Mouse (Mus musculus) liver, embryonic 15.5 days (tissue): ENCODE data around the gene Baiap2l2. TPM values are rescaled to one million over a fixed set of nuclear protein-coding genes. Genes with fewer than 3 reads are reported as not detected.
A peak's percentile ranks its signal among the peaks of the same experiment; 100 is the strongest.
"Not testable (repeated sequence)": the region's sequence is repeated elsewhere in the genome, so short reads cannot be mapped to it uniquely, and the experiment has no call there.

Experiments used
- ATAC-seq: fragments of 200-750 bp; cut with Nextera tagmentation; 2 replicates; pipeline ENCODE4 v1.8.0; 2017; ENCODE audit warnings: moderate number of reproducible peaks, mild to moderate bottlenecking, moderate library complexity; ENCODE audit not compliant: insufficient read depth
- H3K27ac ChIP-seq: fragments of 300-500 bp; sonication (generic); replicated peaks from 2 replicates; pipeline ENCODE4 v1.5.1; 2015; ENCODE audit warnings: mild to moderate bottlenecking, inconsistent platforms
- H3K27me3 ChIP-seq: fragments of 300-500 bp; sonication (generic); 2 replicates; pipeline ENCODE4 v1.6.1; 2015; ENCODE audit warnings: mild to moderate bottlenecking, inconsistent platforms
- H3K36me3 ChIP-seq: fragments of 300-500 bp; sonication (generic); replicated peaks from 2 replicates; pipeline ENCODE4 v1.6.1; 2015; ENCODE audit warnings: moderate library complexity, mild to moderate bottlenecking, inconsistent platforms
- H3K4me1 ChIP-seq: fragments of 300-500 bp; sonication (generic); replicated peaks from 2 replicates; pipeline ENCODE4 v1.6.1; 2015; ENCODE audit warnings: inconsistent platforms
- H3K4me2 ChIP-seq: fragments of 300-500 bp; sonication (generic); 2 replicates; pipeline ENCODE4 v1.6.1; 2015; ENCODE audit warnings: moderate library complexity, mild to moderate bottlenecking, inconsistent platforms
- H3K4me3 ChIP-seq: fragments of 300-500 bp; sonication (generic); replicated peaks from 2 replicates; pipeline ENCODE4 v1.5.1; 2015; ENCODE audit warnings: mild to moderate bottlenecking, inconsistent platforms
- H3K9ac ChIP-seq: fragments of 300-500 bp; sonication (generic); 2 replicates; pipeline ENCODE4 v1.6.1; 2015; ENCODE audit warnings: moderate library complexity, mild to moderate bottlenecking, inconsistent platforms
- H3K9me3 ChIP-seq: fragments of 300-500 bp; sonication (generic); replicated peaks from 2 replicates; pipeline ENCODE4 v1.6.1; 2016; ENCODE audit warnings: inconsistent platforms
- WGBS: fragments of 180-500 bp; shearing (Covaris S2); methylation state at CpG from one replicate; pipeline ENCODE4 v1.1.7; 2015; ENCODE audit warnings: mixed read lengths; ENCODE audit not compliant: insufficient replicate concordance; 5-methylcytosine and 5-hydroxymethylcytosine counted together
- polyA plus RNA-seq: library from polyadenylated mRNA; unstranded; fragments of >200 nt; fragmentation: Nextera tagmentation; extraction: Ambion mirVana; gene quantifications from 2 replicates; pipeline ENCODE4 v1.2.1, GENCODE M21; 2015

The Baiap2l2 gene
- polyA plus RNA-seq, 1 experiment from 2014 or later = 2.7 TPM

DNA sequence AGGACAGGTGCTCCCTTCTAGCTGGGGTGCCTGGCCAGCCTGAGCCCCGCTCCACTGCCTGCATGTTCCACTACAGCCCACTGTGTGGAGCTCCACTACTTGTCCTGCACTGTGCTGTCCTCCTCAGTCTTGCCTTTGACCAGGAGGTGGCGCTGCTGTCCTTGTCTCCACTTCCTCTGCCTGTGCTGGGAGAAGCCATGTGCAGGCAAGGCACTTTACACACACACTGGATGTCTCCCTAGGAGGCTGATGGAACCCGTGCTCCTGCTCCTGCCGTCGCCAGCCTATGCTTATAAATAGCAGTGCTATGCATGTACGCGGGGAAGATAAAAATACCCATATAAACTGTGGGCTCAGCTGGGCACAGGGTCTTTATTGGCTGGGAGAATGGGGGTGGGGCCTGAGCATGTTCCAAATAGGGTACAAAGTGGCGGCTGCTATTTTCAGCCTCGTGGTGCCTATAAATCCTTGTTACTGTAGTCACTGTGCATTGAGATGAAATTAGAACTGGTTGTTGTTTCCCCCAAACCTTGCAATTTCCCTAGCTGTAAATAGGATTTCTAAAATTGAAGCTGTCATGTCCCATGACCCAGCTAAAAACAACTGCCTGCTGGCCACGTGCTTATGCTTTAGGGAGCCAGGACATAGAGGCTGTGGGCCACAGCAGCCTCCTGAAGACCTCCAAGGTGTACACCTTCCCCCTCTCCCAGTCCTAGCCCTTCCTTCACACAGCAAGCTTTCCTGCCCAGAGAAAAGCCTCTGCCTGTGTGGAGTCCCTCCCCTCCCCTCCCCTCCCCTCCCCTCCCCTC is 41.9 kb downstream of the Baiap2l2 start:
- Histone ChIP-seq H3K4me3 (no peak overlapping the region), H3K9ac (no peak overlapping the region), H3K27ac (no peak overlapping the region), H3K27me3 (no peaks in the 10 kb centered on the region), H3K9me3 (no peaks in the 10 kb centered on the region), H3K4me2 (no peak overlapping the region), H3K36me3 (peaks cover 55% of the 10 kb centered on the region), H3K4me1 (peaks cover 5% of the 10 kb centered on the region; the same call in 1 of the 2 replicates)
- ATAC-seq = peak; percentile 83
- WGBS = 10% methylated on average over 10 of the region's 10 CpGs

DNA sequence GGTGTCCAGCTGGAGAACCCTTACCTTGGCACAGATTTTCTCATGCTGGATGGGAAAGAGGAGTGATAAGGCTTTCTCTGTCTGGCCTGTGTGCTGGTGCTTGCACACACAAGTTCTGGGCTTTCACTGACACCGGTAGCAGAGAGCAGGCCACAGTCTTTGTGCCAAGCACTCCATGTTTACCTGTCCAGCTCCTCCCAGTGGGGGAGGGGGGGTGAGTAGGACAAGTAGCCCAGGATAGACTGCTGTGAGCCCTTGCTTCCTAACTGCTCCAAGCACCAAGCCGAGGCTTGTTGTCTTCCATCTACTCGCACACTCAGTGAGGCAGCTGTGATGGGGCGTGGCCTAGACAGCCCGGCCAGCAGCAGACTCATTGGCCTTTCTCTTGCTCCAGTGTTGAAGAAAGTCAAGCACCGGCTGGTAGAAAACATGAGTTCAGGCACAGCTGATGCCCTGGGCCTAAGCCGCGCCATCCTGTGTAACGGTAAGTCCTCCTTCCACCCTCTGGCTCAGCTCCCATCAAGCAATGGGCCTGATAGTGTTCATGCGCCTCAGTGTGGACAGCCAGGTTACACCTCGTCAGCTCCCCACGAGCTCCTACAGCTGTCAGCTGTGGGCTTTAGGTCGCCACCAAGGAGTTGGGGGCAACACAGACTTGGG is 42.6 kb downstream of the Baiap2l2 start:
- H3K4me1 ChIP-seq = peaks cover 5% of the 10 kb centered on the region; the same call in 1 of the 2 replicates
- H3K4me2 ChIP-seq = no peak overlapping the region
- no peak overlapping the region for H3K4me3 ChIP-seq
- H3K27ac ChIP-seq = no peak overlapping the region
- H3K27me3 ChIP-seq = no peaks in the 10 kb centered on the region
- 64% methylated on average over 13 of the region's 13 CpGs for WGBS
- H3K36me3 ChIP-seq = peaks cover 55% of the 10 kb centered on the region
- H3K9ac ChIP-seq = no peak overlapping the region
- ATAC-seq = peak; percentile 33
- H3K9me3 ChIP-seq = no peaks in the 10 kb centered on the region

DNA sequence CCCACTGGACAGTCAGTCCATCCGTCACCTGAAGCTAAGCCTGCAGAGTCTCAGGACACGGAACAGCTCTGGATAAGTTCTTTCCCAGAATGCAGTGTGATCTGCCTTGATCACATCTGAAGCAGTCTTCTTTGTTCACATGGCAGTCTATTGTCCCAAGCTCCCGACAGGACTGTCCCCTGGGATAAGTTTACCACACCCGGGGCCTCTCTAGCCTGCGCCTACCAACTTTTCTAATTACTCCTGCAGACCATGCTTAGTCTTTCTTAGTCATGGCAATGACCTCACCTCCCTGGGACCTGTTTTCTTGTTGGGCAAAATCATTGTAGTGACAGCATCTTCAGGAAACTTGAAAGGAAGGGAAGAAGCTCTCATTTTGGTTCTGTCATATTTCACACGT is 47.3 kb downstream of the Baiap2l2 start:
- WGBS = 75% methylated on average over 6 of the region's 6 CpGs
- H3K27me3 ChIP-seq = no peaks in the 10 kb centered on the region
- no peak for ATAC-seq
- H3K27ac ChIP-seq = no peak overlapping the region
- H3K36me3 ChIP-seq = peaks cover 36% of the 10 kb centered on the region
- H3K4me2 ChIP-seq = no peak overlapping the region
- no peak overlapping the region for H3K4me3 ChIP-seq
- H3K9me3 ChIP-seq = no peaks in the 10 kb centered on the region
- no peak overlapping the region for H3K9ac ChIP-seq
- no peaks in the 10 kb centered on the region for H3K4me1 ChIP-seq

DNA sequence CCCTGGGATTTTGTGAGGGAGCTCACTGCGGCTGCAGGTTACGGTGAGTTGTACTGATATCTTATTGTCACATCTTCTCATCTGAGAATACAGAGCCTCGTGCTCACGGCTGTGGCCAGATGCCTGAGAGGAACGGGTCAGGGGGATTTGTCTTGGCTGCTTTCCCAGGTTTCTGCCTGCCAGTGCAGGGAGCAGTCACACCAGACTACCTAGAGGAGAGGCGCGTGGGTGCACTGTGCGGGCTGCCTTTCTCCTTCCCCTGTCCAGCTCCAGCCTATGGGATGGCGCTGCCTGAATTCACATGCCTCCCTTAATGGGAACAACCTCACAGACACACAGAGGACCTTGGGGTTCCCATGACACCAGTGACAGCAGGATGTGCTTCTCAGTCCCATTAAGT is 50.1 kb downstream of the Baiap2l2 start:
- Histone ChIP-seq H3K4me3 (no peak overlapping the region), H3K4me2 (no peak overlapping the region), H3K36me3 (peaks cover 21% of the 10 kb centered on the region), H3K27ac (no peak overlapping the region), H3K9me3 (no peaks in the 10 kb centered on the region), H3K4me1 (peaks cover 2% of the 10 kb centered on the region; the same call in 1 of the 2 replicates), H3K9ac (no peak overlapping the region), H3K27me3 (no peaks in the 10 kb centered on the region)
- WGBS = 76% methylated on average over 9 of the region's 9 CpGs
- ATAC-seq = peak; percentile 55; the same call in 1 of the 2 replicates

DNA sequence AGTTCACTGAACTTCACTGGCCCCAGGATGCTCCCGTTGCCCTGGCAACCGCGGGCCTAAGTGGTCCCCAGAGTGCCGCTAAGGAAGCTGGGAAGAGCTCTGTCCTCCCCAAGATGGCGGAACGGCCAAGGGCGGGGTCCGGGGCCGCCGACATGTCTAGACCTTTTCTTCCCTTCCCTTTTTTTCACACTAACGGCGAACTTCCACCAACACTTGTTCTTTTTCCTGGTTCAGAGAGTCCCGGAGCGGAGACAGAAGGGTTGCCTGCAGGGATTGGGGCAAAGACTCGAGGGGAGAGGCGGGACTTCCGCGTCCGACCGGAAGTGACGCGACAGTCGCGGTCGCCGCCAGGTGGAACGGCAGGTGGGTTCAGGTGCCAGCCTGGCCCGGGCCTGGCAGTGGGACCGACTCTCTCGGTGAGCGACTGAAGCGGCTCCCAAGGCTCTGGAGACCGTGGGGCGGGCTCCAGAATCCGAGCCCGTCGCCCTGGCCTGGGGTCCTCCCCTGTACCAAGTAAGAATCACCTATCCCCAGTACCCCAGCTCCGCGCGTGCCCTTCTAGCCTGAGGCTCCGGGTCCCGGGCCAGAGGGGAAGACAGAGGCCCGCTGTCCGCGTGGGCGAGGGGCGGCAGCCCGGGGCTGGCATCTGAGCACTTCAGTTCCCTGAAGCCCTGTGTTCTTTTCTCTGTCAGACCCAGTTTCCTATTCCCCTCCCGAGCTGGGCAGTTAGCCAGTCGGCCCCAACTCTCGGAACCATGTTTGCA is 56.1 kb downstream of the Baiap2l2 start, which contains the start of the genes Pick1 and Gm49486:
Gene Pick1 (plus strand): TSS at position 116 of the 764 bp plus-strand sequence.
Gene Gm49486 (plus strand): TSS at position 334 of the 764 bp plus-strand sequence.
- H3K4me3 ChIP-seq = peak within 1 kb of the TSS; percentile 84
- peak within 1 kb of the TSS; percentile 72 for H3K9ac ChIP-seq
- WGBS = under 1% methylated on average over 51 of the region's 51 CpGs
- H3K27me3 ChIP-seq = no peaks in the 10 kb centered on the region; the same call in 1 of the 2 replicates
- peak; percentile 64 for ATAC-seq
- H3K27ac ChIP-seq = peak within 1 kb of the TSS; percentile 84
- H3K4me1 ChIP-seq = peaks cover 18% of the 10 kb centered on the region
- H3K9me3 ChIP-seq = no peaks in the 10 kb centered on the region
- 0 out of 2 replicates have a peak, but pooled peaks cover 6% of the 10 kb centered on the region for H3K36me3 ChIP-seq
- peak within 1 kb of the TSS; percentile 99 for H3K4me2 ChIP-seq

DNA sequence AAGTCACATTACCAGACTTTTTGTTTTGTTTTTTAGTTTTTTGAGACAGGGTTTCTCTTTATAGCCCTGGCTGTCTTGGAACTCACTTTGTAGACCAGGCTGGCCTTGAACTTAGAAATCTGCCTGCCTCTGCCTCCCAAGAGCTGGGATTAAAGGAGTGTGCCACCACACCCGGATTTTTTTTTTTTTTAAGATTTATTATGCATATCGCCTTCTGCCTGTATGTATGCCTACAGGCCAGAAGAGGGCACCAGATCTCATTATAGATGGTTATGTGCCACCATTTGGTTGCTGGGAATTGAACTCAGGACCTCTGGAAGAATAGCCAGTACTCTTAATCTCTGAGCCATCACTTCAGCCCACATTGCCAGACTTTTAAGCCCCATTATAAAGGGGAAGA is 59.6 kb downstream of the Baiap2l2 start:
- ATAC-seq, H3K27ac ChIP-seq, H3K36me3 ChIP-seq, H3K4me2 ChIP-seq, H3K9me3 ChIP-seq, H3K9ac ChIP-seq, H3K27me3 ChIP-seq, H3K4me3 ChIP-seq: not testable (repeated sequence)
- WGBS = 49% methylated on average over 2 of the region's 2 CpGs
- H3K4me1 ChIP-seq = peaks cover 22% of the 10 kb centered on the region

DNA sequence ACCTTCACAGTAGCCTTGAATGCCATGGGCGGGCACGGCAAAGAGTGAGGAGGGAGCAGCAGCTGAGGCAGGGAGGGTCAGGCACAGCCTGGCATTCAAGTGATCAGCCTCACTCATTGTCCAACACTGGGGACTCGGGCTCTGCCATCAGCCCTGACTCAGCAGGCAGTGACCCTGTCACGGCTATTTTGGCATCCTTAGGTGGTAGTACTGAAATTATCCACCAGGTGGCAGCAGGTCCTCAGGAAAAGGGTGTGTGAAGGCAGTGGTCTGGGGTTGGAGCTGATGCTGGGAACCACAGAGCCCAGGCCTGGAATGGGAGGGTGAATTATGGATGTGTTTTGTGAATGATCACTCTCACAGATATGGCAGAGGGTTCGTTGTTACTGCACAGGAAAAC is 60.7 kb downstream of the Baiap2l2 start:
- ATAC-seq = peak; percentile 35
- 10% methylated on average over 5 of the region's 5 CpGs for WGBS

DNA sequence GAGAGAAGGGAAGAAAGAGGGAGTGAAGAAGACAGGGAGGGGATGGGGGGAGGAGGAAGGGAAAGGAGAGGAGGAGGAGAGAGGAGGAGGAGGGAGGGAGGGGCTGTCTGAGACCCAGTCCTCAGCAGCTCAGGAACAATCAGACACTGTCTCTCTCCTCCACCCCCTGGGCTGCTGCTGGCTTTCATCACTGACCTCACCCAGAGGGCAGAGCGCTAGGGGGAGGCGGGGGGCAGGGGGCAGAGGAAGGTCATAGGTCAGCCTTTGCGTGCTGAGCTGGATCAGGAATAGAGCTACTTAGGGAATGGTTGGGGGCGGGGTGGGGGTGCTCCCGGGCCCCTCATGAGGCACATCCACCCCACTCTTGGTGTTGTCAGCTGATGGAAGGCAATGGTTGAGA is 61.7 kb downstream of the Baiap2l2 start:
- 18% methylated on average over 5 of the region's 5 CpGs for WGBS
- Histone ChIP-seq H3K36me3 (no peaks in the 10 kb centered on the region), H3K4me2 (no peak overlapping the region), H3K27ac (no peak overlapping the region), H3K4me3 (no peak overlapping the region), H3K27me3 (peaks cover 4% of the 10 kb centered on the region; the same call in 1 of the 2 replicates), H3K9ac (no peak overlapping the region), H3K4me1 (peaks cover 6% of the 10 kb centered on the region; the same call in 1 of the 2 replicates), H3K9me3 (no peaks in the 10 kb centered on the region)
- ATAC-seq = 0 out of 2 replicates have a peak, but pooled peaks have one; percentile 33

More for the DNA sequence above, 60.7 kb downstream of the Baiap2l2 start:
- Histone ChIP-seq H3K4me2 (no peak overlapping the region), H3K27ac (no peak overlapping the region), H3K4me3 (no peak overlapping the region), H3K36me3 (no peaks in the 10 kb centered on the region), H3K9me3 (no peaks in the 10 kb centered on the region), H3K27me3 (peaks cover 4% of the 10 kb centered on the region; the same call in 1 of the 2 replicates), H3K9ac (no peak overlapping the region), H3K4me1 (peaks cover 14% of the 10 kb centered on the region)

DNA sequence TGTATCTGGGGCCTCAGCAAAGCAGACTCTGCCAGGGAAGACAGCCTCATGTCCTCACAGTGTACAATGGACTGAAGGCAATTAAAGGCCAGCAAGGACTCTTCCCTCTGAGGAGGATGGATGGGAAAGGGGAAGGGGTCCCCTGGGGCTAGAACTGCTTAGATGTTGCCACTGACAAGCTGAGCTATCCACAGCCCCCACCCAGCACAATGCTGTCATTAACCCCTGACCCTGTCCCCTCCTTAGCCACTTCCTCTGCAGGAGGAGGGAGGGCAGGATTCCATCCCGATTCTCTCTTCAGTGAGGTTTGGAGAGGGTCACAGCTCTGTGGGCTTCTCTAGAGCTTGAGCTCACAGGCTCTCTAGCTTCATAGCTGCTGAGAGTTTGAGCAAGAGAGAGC is 65.8 kb downstream of the Baiap2l2 start:
- H3K9ac ChIP-seq = no peak overlapping the region
- peaks cover 6% of the 10 kb centered on the region; the same call in 1 of the 2 replicates for H3K4me1 ChIP-seq
- no peaks in the 10 kb centered on the region for H3K9me3 ChIP-seq
- no peak overlapping the region for H3K4me2 ChIP-seq
- H3K4me3 ChIP-seq = no peak overlapping the region
- no peaks in the 10 kb centered on the region for H3K36me3 ChIP-seq
- peaks cover 4% of the 10 kb centered on the region; the same call in 1 of the 2 replicates for H3K27me3 ChIP-seq
- WGBS = 19% methylated on average over 1 of the region's 1 CpGs
- no peak overlapping the region for H3K27ac ChIP-seq
- no peak for ATAC-seq

DNA sequence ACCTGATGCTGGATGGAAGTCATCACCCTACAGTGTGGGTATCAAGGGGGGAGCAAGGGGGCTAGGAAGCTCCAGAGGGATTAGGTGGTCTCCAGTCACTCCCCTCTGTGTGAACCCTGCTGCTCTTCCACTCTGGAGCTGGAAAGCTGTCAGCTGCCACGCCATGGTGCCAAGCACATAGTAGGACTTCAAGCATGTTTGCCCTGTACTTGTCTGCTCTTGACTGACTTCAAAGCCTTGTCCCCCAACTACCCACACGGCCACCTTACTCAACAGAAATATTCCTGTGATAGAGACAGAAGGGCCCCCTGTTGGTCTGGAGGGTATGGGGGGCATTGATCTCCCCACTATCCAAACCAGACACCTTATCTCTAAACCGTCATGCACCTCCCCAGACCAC is 69.1 kb downstream of the Baiap2l2 start:
- Histone ChIP-seq H3K4me3 (no peak overlapping the region), H3K36me3 (no peaks in the 10 kb centered on the region), H3K9ac (no peak overlapping the region), H3K9me3 (no peaks in the 10 kb centered on the region), H3K27ac (no peak overlapping the region), H3K4me2 (no peak overlapping the region), H3K27me3 (no peaks in the 10 kb centered on the region), H3K4me1 (no peaks in the 10 kb centered on the region)
- WGBS = 30% methylated on average over 3 of the region's 3 CpGs
- ATAC-seq = no peak
